Mouse (Mus musculus) neural tube, embryonic 11.5 days (tissue): ENCODE results near the gene Pcbp4. TPM values are rescaled to one million over a fixed set of nuclear protein-coding genes. Genes with fewer than 3 reads are reported as not detected.
A peak's percentile ranks its signal among the peaks of the same experiment; 100 is the strongest.

Source experiments
- ATAC-seq: fragments of 200-750 bp; cut with Nextera tagmentation; 2 replicates; pipeline ENCODE4 v1.8.0; 2017; ENCODE audit warnings: moderate number of reproducible peaks, mild to moderate bottlenecking, moderate TSS enrichment, moderate library complexity; ENCODE audit not compliant: insufficient read depth, low FRiP score, low TSS enrichment
- DNase-seq: peaks from one replicate; pipeline ENCODE4 v3.0.0-alpha.2; 2015; ENCODE audit warnings: low spot score
- H3K27ac ChIP-seq: fragments of 300-500 bp; sonication (generic); 2 replicates; pipeline ENCODE4 v1.5.1; 2014; ENCODE audit warnings: low read depth, mild to moderate bottlenecking, low read length
- H3K27me3 ChIP-seq: fragments of 300-500 bp; sonication (generic); 2 replicates; pipeline ENCODE4 v1.6.1; 2014; ENCODE audit warnings: mild to moderate bottlenecking, low read length, mixed read lengths; ENCODE audit not compliant: control insufficient read depth, insufficient read depth
- H3K36me3 ChIP-seq: fragments of 300-500 bp; sonication (generic); 2 replicates; pipeline ENCODE4 v1.6.1; 2014; ENCODE audit warnings: mild to moderate bottlenecking, low read length, moderate library complexity, mixed read lengths; ENCODE audit not compliant: control insufficient read depth, insufficient read depth
- H3K4me1 ChIP-seq: fragments of 300-500 bp; sonication (generic); 2 replicates; pipeline ENCODE4 v1.6.1; 2014; ENCODE audit warnings: low read length, mixed read lengths; ENCODE audit not compliant: control insufficient read depth, insufficient read depth
- H3K4me2 ChIP-seq: fragments of 300-500 bp; sonication (generic); 2 replicates; pipeline ENCODE4 v1.6.1; 2014; ENCODE audit warnings: low read depth, mild to moderate bottlenecking, moderate library complexity
- H3K4me3 ChIP-seq: fragments of 300-500 bp; sonication (generic); 2 replicates; pipeline ENCODE4 v1.5.1; 2014; ENCODE audit warnings: low read depth, low read length
- H3K9ac ChIP-seq: fragments of 300-500 bp; sonication (generic); 2 replicates; pipeline ENCODE4 v1.6.1; 2014; ENCODE audit warnings: mild to moderate bottlenecking, low read length
- H3K9me3 ChIP-seq: fragments of 300-500 bp; sonication (generic); 2 replicates; pipeline ENCODE4 v1.6.1; 2016; ENCODE audit warnings: low read length; ENCODE audit not compliant: control insufficient read depth
- WGBS: fragments of 180-500 bp; shearing (Covaris S2); extraction: QIAGEN DNeasy Blood & Tissue Kit; methylation state at CpG from one replicate; pipeline ENCODE4 v1.1.7; 2014; 5-methylcytosine and 5-hydroxymethylcytosine counted together
- polyA plus RNA-seq: library from polyadenylated mRNA; unstranded; fragments of >200 nt; fragmentation: Nextera tagmentation; extraction: Ambion mirVana; gene quantifications from 2 replicates; pipeline ENCODE4 v1.2.1, GENCODE M21; 2014

The Pcbp4 gene
- 267 and 278 TPM in 2 replicates for polyA plus RNA-seq

GRCm38 (mm10) chr9:106453271-106454070 is at the start of gene Pcbp4:
TSS of gene Pcbp4 (plus strand) at chr9:106453291.
- Histone ChIP-seq H3K27me3 (no peaks in the 10 kb centered on the region), H3K9me3 (no peaks in the 10 kb centered on the region), H3K27ac (peak within 1 kb of the TSS; percentile 98), H3K4me3 (peak within 1 kb of the TSS; percentile 90), H3K9ac (peak within 1 kb of the TSS; percentile 96), H3K4me1 (peaks cover 56% of the 10 kb centered on the region), H3K4me2 (peak within 1 kb of the TSS; percentile 99), H3K36me3 (no peaks in the 10 kb centered on the region)
- DNase-seq (peak; percentile 81), ATAC-seq (peak; percentile 75)
- 0% methylated on average over 55 of the region's 74 CpGs for WGBS

- ATAC-seq (no peak), DNase-seq (no peak)
- Histone ChIP-seq H3K4me1 (no peaks in the 10 kb centered on the region), H3K4me3 (no peak overlapping the region), H3K4me2 (no peak overlapping the region), H3K9me3 (no peaks in the 10 kb centered on the region), H3K27me3 (no peaks in the 10 kb centered on the region), H3K36me3 (no peaks in the 10 kb centered on the region), H3K9ac (no peak overlapping the region), H3K27ac (no peak overlapping the region)
- WGBS = 42% methylated on average over 6 of the region's 6 CpGs
Observed at GRCm38 (mm10) chr9:106405275-106405674, 47.8 kb upstream of the Pcbp4 start.

- Histone ChIP-seq H3K27ac (no peak overlapping the region), H3K9me3 (no peaks in the 10 kb centered on the region), H3K4me3 (no peak overlapping the region), H3K27me3 (no peaks in the 10 kb centered on the region), H3K4me1 (no peaks in the 10 kb centered on the region), H3K4me2 (no peak overlapping the region), H3K9ac (no peak overlapping the region), H3K36me3 (no peaks in the 10 kb centered on the region)
- DNase-seq (no peak), ATAC-seq (no peak)
- WGBS = 62% methylated on average over 8 of the region's 8 CpGs
Observed at GRCm38 (mm10) chr9:106406443-106407078, 46.5 kb upstream of the Pcbp4 start.

GRCm38 (mm10) chr9:106409096-106409495 is 44.0 kb upstream of the Pcbp4 start:
- H3K4me2 ChIP-seq = no peak overlapping the region
- no peak overlapping the region for H3K9ac ChIP-seq
- H3K27me3 ChIP-seq = no peaks in the 10 kb centered on the region
- DNase-seq (no peak), ATAC-seq (no peak)
- no peaks in the 10 kb centered on the region for H3K9me3 ChIP-seq
- H3K27ac ChIP-seq = no peak overlapping the region
- H3K4me3 ChIP-seq = no peak overlapping the region
- H3K4me1 ChIP-seq = no peaks in the 10 kb centered on the region
- 98% methylated on average over 4 of the region's 4 CpGs for WGBS
- no peaks in the 10 kb centered on the region for H3K36me3 ChIP-seq

GRCm38 (mm10) chr9:106410086-106410650 is 42.9 kb upstream of the Pcbp4 start:
- Histone ChIP-seq H3K9ac (no peak overlapping the region), H3K4me1 (no peaks in the 10 kb centered on the region), H3K4me2 (no peak overlapping the region), H3K27me3 (no peaks in the 10 kb centered on the region), H3K4me3 (no peak overlapping the region), H3K27ac (no peak overlapping the region), H3K9me3 (no peaks in the 10 kb centered on the region), H3K36me3 (no peaks in the 10 kb centered on the region)
- no peak for ATAC-seq
- WGBS = 52% methylated on average over 2 of the region's 2 CpGs
- no peak for DNase-seq

GRCm38 (mm10) chr9:106411091-106411594 is 41.9 kb upstream of the Pcbp4 start:
- no peaks in the 10 kb centered on the region for H3K27me3 ChIP-seq
- H3K36me3 ChIP-seq = no peaks in the 10 kb centered on the region

GRCm38 (mm10) chr9:106411729-106412128 is 41.4 kb upstream of the Pcbp4 start:
- DNase-seq (no peak), ATAC-seq (no peak)
- Histone ChIP-seq H3K27ac (no peak overlapping the region; the same call in 1 of the 2 replicates), H3K9me3 (no peaks in the 10 kb centered on the region), H3K4me3 (no peak overlapping the region), H3K27me3 (no peaks in the 10 kb centered on the region), H3K9ac (no peak overlapping the region), H3K36me3 (no peaks in the 10 kb centered on the region), H3K4me1 (no peaks in the 10 kb centered on the region), H3K4me2 (no peak overlapping the region)
- 82% methylated on average over 6 of the region's 6 CpGs for WGBS

More at GRCm38 (mm10) chr9:106411091-106411594, 41.9 kb upstream of the Pcbp4 start:
- Histone ChIP-seq H3K9me3 (no peaks in the 10 kb centered on the region), H3K27ac (no peak overlapping the region; the same call in 1 of the 2 replicates), H3K4me1 (no peaks in the 10 kb centered on the region), H3K4me2 (no peak overlapping the region), H3K4me3 (no peak overlapping the region), H3K9ac (no peak overlapping the region)
- no peak for DNase-seq
- 81% methylated on average over 9 of the region's 9 CpGs for WGBS
- ATAC-seq = no peak

GRCm38 (mm10) chr9:106412210-106412609 is 40.9 kb upstream of the Pcbp4 start:
- Histone ChIP-seq H3K27me3 (no peaks in the 10 kb centered on the region), H3K4me1 (no peaks in the 10 kb centered on the region), H3K27ac (no peak overlapping the region), H3K9ac (no peak overlapping the region), H3K9me3 (no peaks in the 10 kb centered on the region), H3K4me2 (no peak overlapping the region), H3K4me3 (no peak overlapping the region), H3K36me3 (no peaks in the 10 kb centered on the region)
- ATAC-seq (no peak), DNase-seq (no peak)
- WGBS = 86% methylated on average over 3 of the region's 3 CpGs
